In genomic region chr10:27174271-27174670, GRCm38 (mm10) we compare ENCODE assay signal across 27 mouse cellular contexts.
A peak's percentile ranks its signal among the peaks of the same experiment; 100 is the strongest.
DNase-seq lines count a peak whose midpoint lies in the region; ATAC-seq and TF ChIP-seq lines count a peak whose summit lies in the region.
"Had no signal": no experiment of that assay in that cellular context is flagged by ENCODE, and none has a peak within 500 bp of the region (broad histone marks: within the 10 kb centered on the region; RNA-seq: fewer than 3 reads in every experiment).

No protein-coding gene starts in this region.

- DNase-seq in lung, postnatal 0 days (ENCODE audit: low spot score) = peak; percentile 23
- no peak for DNase-seq in lung, adult 2 months
- peak; percentile 84 for DNase-seq in Muller cell, postnatal 12 days (ENCODE audit: inconsistent ontology term)
- peak; percentile 20 for DNase-seq in brain, adult 2 months (ENCODE audit: low read depth, low spot score)
- DNase-seq in urinary bladder, adult 18-20 months (ENCODE audit: low spot score in 2 of 2) = no peak
- DNase-seq in cerebellum, adult 11-12 months = no peak
- DNase-seq: adrenal gland, adult 8-10 months; adrenal gland, postnatal 25 days; cerebellum, adult 11 months; cerebellum, adult 8-10 months; cerebellum, postnatal 10 days; cerebellum, postnatal 36 days; embryo, embryonic 11 days; gastrocnemius, postnatal 10 days; gastrocnemius, postnatal 36 days; heart, adult 2 months; heart, postnatal 14 days; heart, postnatal 4 days had no signal

- TF ChIP-seq POLR2A in lung, adult 2 months (IDR thresholded peaks at IDR 0.05; ENCODE audit: borderline replicate concordance, extremely low read depth, low read depth, low read length) = no peak

- H3K4me1 ChIP-seq in lung, postnatal 0 days (ENCODE audit: insufficient read depth, low read depth, low read length) = no peaks in the 10 kb centered on the region
- H3K4me1 ChIP-seq in lung, adult 2 months (ENCODE audit: control insufficient read depth, insufficient read depth, low read length) = peaks cover 2% of the 10 kb centered on the region
- H3K4me1 ChIP-seq: embryonic facial prominence, embryonic 10.5 days; embryonic facial prominence, embryonic 13.5 days; heart, embryonic 10.5 days had no signal

- H3K9me3 ChIP-seq in lung, postnatal 0 days (ENCODE audit: low read length) = no peaks in the 10 kb centered on the region
- H3K9me3 ChIP-seq: embryonic facial prominence, embryonic 10.5 days; embryonic facial prominence, embryonic 13.5 days; heart, embryonic 10.5 days; heart, embryonic 13.5 days had no signal

- no peak overlapping the region for H3K4me2 ChIP-seq in lung, postnatal 0 days (replicated peaks; ENCODE audit: low read depth, low read length)
- H3K4me2 ChIP-seq: embryonic facial prominence, embryonic 13.5 days; heart, embryonic 13.5 days; hindbrain, embryonic 14.5 days had no signal

- TF ChIP-seq CTCF in lung, postnatal 0 days (IDR thresholded peaks at IDR 0.05) = no peak
- no peak for TF ChIP-seq CTCF in lung, adult 2 months (IDR thresholded peaks at IDR 0.05; ENCODE audit: insufficient read depth, low read length)

- no peaks in the 10 kb centered on the region for H3K36me3 ChIP-seq in lung, postnatal 0 days (ENCODE audit: insufficient read depth, low read length)
- H3K36me3 ChIP-seq: embryonic facial prominence, embryonic 10.5 days; embryonic facial prominence, embryonic 13.5 days; heart, embryonic 10.5 days; heart, embryonic 13.5 days had no signal

- H3K27me3 ChIP-seq in lung, postnatal 0 days (replicated peaks; ENCODE audit: insufficient read depth, low read length) = no peaks in the 10 kb centered on the region
- H3K27me3 ChIP-seq: embryonic facial prominence, embryonic 13.5 days; heart, embryonic 13.5 days had no signal

- H3K4me3 ChIP-seq in lung, postnatal 0 days (ENCODE audit: low read depth, low read length) = no peak overlapping the region
- no peak overlapping the region for H3K4me3 ChIP-seq in lung, adult 2 months (replicated peaks; ENCODE audit: extremely low read depth, low read depth, low read length)
- H3K4me3 ChIP-seq: embryonic facial prominence, embryonic 10.5 days; embryonic facial prominence, embryonic 13.5 days; heart, adult 2 months; heart, embryonic 10.5 days; heart, embryonic 13.5 days had no signal

- TF ChIP-seq EP300 in lung, postnatal 0 days (IDR thresholded peaks at IDR 0.05) = no peak

- H3K9ac ChIP-seq in lung, postnatal 0 days (replicated peaks; ENCODE audit: low read depth) = no peak overlapping the region
- H3K9ac ChIP-seq: embryonic facial prominence, embryonic 13.5 days; heart, embryonic 13.5 days; hindbrain, embryonic 14.5 days had no signal

- no peak overlapping the region for H3K27ac ChIP-seq in lung, postnatal 0 days (ENCODE audit: low read length)
- H3K27ac ChIP-seq: embryonic facial prominence, embryonic 10.5 days; embryonic facial prominence, embryonic 13.5 days; heart, adult 2 months; heart, embryonic 10.5 days; heart, embryonic 13.5 days; hindbrain, embryonic 14.5 days; hindbrain, postnatal 0 days had no signal

- no peak for ATAC-seq in lung, postnatal 0 days
- ATAC-seq: forebrain, embryonic 16.5 days; hindbrain, postnatal 0 days; inflammation-experienced regulatory T-cells, adult 6 months; intestine, embryonic 16.5 days had no signal

- 66% methylated on average over 2 of the region's 2 CpGs for WGBS in lung, postnatal 0 days
- WGBS in lung, adult 2 months = 61% methylated on average over 2 of the region's 2 CpGs

Comparison
In these comparisons a context has a peak if more than half of its experiments do, and no peak if none do; other contexts are left out.
1. DNase-seq: peak in lung, postnatal 0 days (single experiment), Muller cell, postnatal 12 days (single experiment) and brain, adult 2 months (single experiment); none in lung, adult 2 months (single experiment), urinary bladder, adult 18-20 months (0 of 2) and cerebellum, adult 11-12 months (single experiment).